Mouse (Mus musculus) lung, postnatal 0 days (tissue): Measurements from ENCODE around the gene Acad11. TPM values are rescaled to one million over a fixed set of nuclear protein-coding genes. Genes with fewer than 3 reads are reported as not detected.

Experiments
- ATAC-seq: fragments of 200-750 bp; cut with Nextera tagmentation; 2 replicates; pipeline ENCODE4 v1.8.0; 2017; ENCODE audit warnings: moderate library complexity
- DNase-seq: peaks from one replicate; pipeline ENCODE4 v3.0.0-alpha.2; 2016; ENCODE audit warnings: low spot score
- H3K27ac ChIP-seq: fragments of 300-500 bp; sonication (generic); 2 replicates; pipeline ENCODE4 v1.5.1; 2014; ENCODE audit warnings: antibody characterized with exemption, mild to moderate bottlenecking, low read length, mixed read lengths
- H3K27me3 ChIP-seq: fragments of 300-500 bp; sonication (generic); replicated peaks from 2 replicates; pipeline ENCODE4 v1.6.1; 2014; ENCODE audit warnings: low read length, mixed read lengths; ENCODE audit not compliant: insufficient read depth
- H3K36me3 ChIP-seq: fragments of 300-500 bp; sonication (generic); 2 replicates; pipeline ENCODE4 v1.6.1; 2014; ENCODE audit warnings: low read length, mixed read lengths; ENCODE audit not compliant: insufficient read depth
- H3K4me1 ChIP-seq: fragments of 300-500 bp; sonication (generic); 2 replicates; pipeline ENCODE4 v1.6.1; 2014; ENCODE audit warnings: antibody characterized with exemption, low read depth, low read length, mixed read lengths; ENCODE audit not compliant: insufficient read depth
- H3K4me2 ChIP-seq: fragments of 300-500 bp; sonication (generic); replicated peaks from 2 replicates; pipeline ENCODE4 v1.6.1; 2014; ENCODE audit warnings: low read depth, mild to moderate bottlenecking, low read length, moderate library complexity, mixed read lengths
- H3K4me3 ChIP-seq: fragments of 300-500 bp; sonication (generic); 2 replicates; pipeline ENCODE4 v1.5.1; 2014; ENCODE audit warnings: low read depth, low read length
- H3K9ac ChIP-seq: fragments of 300-500 bp; sonication (generic); replicated peaks from 2 replicates; pipeline ENCODE4 v1.6.1; 2014; ENCODE audit warnings: low read depth, mild to moderate bottlenecking
- H3K9me3 ChIP-seq: fragments of 300-500 bp; sonication (generic); 2 replicates; pipeline ENCODE4 v1.6.1; 2016; ENCODE audit warnings: low read length, mixed read lengths
- CTCF ChIP-seq: IDR thresholded peaks from 2 replicates; pipeline ENCODE4 v1.5.1; 2016; ENCODE audit warnings: antibody characterized with exemption, mild to moderate bottlenecking
- EP300 ChIP-seq: IDR thresholded peaks from 2 replicates; pipeline ENCODE4 v1.6.1; 2016; ENCODE audit warnings: antibody characterized with exemption, mild to moderate bottlenecking, control low read depth
- WGBS: fragments of 180-500 bp; shearing (Covaris S2); extraction: QIAGEN DNeasy Blood & Tissue Kit; methylation state at CpG from one replicate; pipeline ENCODE4 v1.1.7; 2014; 5-methylcytosine and 5-hydroxymethylcytosine counted together
- polyA plus RNA-seq: library from polyadenylated mRNA; unstranded; fragments of >200 nt; fragmentation: Nextera tagmentation; extraction: Ambion mirVana; gene quantifications from 2 replicates; pipeline ENCODE4 v1.2.1, GENCODE M21; 2015

Acad11 gene
- polyA plus RNA-seq, 1 experiment from 2014 or later = 9.1 TPM

GRCm38 (mm10) chr9:104146683-104147082, 83.5 kb downstream of the Acad11 start:
- DNase-seq (no peak), ATAC-seq (no peak)
- Histone ChIP-seq H3K27ac (no peak overlapping the region), H3K36me3 (peaks cover 6% of the 10 kb centered on the region; the same call in 1 of the 2 replicates), H3K4me2 (no peak overlapping the region), H3K4me1 (no peaks in the 10 kb centered on the region), H3K4me3 (no peak overlapping the region), H3K9ac (no peak overlapping the region), H3K9me3 (no peaks in the 10 kb centered on the region), H3K27me3 (no peaks in the 10 kb centered on the region)
- TF ChIP-seq CTCF (no peak), EP300 (no peak)
- 71% methylated on average over 7 of the region's 7 CpGs for WGBS

DNA sequence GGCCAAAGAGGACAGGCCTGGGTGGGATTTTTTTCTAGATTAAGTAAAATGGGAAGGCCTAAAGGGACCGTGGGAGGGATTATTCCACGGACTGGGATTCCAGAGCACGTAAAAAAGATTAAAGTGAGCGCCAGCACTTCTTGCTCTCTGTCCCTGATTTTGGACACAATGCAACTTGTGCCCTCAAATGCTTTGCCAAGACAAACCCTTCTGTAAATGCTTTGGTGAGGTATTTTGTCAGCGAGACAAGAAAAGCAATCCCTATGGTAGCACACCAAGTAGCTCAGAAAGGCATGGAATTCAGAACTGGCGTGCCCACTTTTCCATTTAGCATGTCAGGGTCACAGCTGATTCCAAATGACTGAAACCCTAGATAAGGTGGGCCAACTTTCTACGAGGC, 85.8 kb downstream of the Acad11 start:
- H3K9me3 ChIP-seq = no peaks in the 10 kb centered on the region
- no peak overlapping the region for H3K27ac ChIP-seq
- no peak overlapping the region for H3K4me2 ChIP-seq
- ATAC-seq = no peak
- H3K9ac ChIP-seq = no peak overlapping the region
- no peaks in the 10 kb centered on the region for H3K27me3 ChIP-seq
- H3K36me3 ChIP-seq = peaks cover 20% of the 10 kb centered on the region; the same call in 1 of the 2 replicates
- TF ChIP-seq EP300 = no peak
- TF ChIP-seq CTCF = no peak
- no peak overlapping the region for H3K4me3 ChIP-seq
- no peaks in the 10 kb centered on the region for H3K4me1 ChIP-seq
- no peak for DNase-seq
- 91% methylated on average over 7 of the region's 7 CpGs for WGBS

GRCm38 (mm10) chr9:104152121-104152520, 88.9 kb downstream of the Acad11 start:
- no peaks in the 10 kb centered on the region for H3K27me3 ChIP-seq
- DNase-seq = no peak
- no peak overlapping the region for H3K4me2 ChIP-seq
- H3K4me1 ChIP-seq = no peaks in the 10 kb centered on the region
- TF ChIP-seq CTCF (no peak), EP300 (no peak)
- no peak for ATAC-seq
- no peak overlapping the region for H3K9ac ChIP-seq
- H3K36me3 ChIP-seq = peaks cover 30% of the 10 kb centered on the region; the same call in 1 of the 2 replicates
- H3K4me3 ChIP-seq = no peak overlapping the region
- no peak overlapping the region for H3K27ac ChIP-seq
- 92% methylated on average over 7 of the region's 7 CpGs for WGBS
- no peaks in the 10 kb centered on the region for H3K9me3 ChIP-seq

DNA sequence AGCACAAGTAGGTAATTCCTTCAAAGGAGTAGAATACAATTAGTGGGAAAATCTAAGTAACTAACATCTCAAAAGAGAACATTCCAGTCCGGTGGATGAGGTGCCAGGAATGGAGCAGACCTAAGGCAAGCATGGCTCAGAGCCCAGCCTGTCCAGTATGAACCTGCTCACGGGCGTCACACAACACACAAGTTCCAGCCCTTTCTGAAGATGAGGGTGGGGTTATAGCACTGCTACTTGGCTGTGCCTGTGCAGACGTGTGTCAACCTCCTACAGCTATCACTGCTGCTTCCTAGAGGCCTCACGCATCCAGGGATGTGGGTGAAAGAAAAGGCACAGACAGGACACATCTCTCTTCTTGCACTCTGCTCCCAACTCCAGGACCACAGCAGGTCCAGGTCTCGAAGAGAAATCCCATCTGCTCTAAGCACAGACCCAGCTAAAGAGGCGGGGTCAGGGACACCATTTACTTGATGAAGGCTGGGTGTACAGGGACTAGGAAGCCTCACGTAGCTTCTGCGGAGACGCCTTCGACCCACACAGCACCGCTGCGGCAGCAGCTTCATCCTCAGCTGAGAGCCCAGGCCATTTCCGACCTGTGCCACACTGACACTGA, 92.0 kb downstream of the Acad11 start:
- H3K9ac ChIP-seq = no peak overlapping the region
- no peak for TF ChIP-seq EP300
- TF ChIP-seq CTCF = no peak
- no peaks in the 10 kb centered on the region for H3K4me1 ChIP-seq
- WGBS = 88% methylated on average over 14 of the region's 14 CpGs
- no peak overlapping the region for H3K27ac ChIP-seq
- no peak for DNase-seq
- H3K9me3 ChIP-seq = no peaks in the 10 kb centered on the region
- H3K27me3 ChIP-seq = no peaks in the 10 kb centered on the region
- H3K36me3 ChIP-seq = peaks cover 41% of the 10 kb centered on the region; the same call in 1 of the 2 replicates
- no peak for ATAC-seq
- no peak overlapping the region for H3K4me2 ChIP-seq
- H3K4me3 ChIP-seq = no peak overlapping the region

DNA sequence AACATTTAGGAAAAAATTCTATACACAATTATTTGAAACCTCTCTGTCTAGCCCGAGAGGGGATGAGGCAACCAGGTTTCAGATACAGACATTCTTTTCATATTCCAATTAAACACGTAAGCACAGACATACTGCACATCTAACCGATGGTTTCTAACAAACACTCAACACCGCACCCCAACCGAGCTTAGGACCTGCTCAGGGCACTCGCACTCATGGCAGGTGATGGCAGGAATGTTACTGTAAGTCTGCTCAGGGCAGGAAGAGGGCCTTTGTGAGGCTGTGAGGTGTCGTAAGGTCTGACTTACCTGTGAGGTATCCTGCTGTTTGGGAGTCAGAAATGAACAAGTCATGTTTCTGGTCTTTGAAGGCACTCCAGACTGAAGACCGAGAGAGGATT, 93.3 kb downstream of the Acad11 start:
- Histone ChIP-seq H3K9ac (no peak overlapping the region), H3K27me3 (no peaks in the 10 kb centered on the region), H3K4me1 (no peaks in the 10 kb centered on the region), H3K36me3 (peaks cover 44% of the 10 kb centered on the region; the same call in 1 of the 2 replicates), H3K27ac (no peak overlapping the region), H3K9me3 (no peaks in the 10 kb centered on the region), H3K4me2 (no peak overlapping the region), H3K4me3 (no peak overlapping the region)
- ATAC-seq = no peak
- TF ChIP-seq EP300 (no peak), CTCF (no peak)
- DNase-seq = no peak
- WGBS = 95% methylated on average over 8 of the region's 8 CpGs

DNA sequence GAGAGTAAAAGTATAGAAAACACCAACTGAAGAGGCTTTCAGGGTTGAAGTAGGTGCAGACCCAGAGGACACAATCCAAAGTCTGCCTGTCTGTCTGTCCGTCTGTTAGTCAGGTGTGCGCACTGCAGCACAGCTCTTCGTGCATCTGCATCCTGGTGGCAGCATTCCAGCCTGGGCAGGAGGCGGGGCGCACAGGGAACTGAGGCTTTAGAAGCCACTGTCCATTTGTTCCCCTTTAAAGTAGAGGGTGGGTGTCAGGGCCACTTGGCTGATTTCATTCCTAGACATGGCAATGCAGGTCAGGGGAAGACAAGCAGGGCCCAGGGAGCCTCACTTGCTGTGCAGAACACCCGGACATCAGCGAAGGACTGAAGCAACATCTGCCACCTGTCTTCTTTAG, 94.1 kb downstream of the Acad11 start:
- no peak for ATAC-seq
- Histone ChIP-seq H3K27ac (no peak overlapping the region), H3K9me3 (no peaks in the 10 kb centered on the region), H3K4me3 (no peak overlapping the region), H3K27me3 (no peaks in the 10 kb centered on the region), H3K4me1 (no peaks in the 10 kb centered on the region), H3K36me3 (peaks cover 52% of the 10 kb centered on the region; the same call in 1 of the 2 replicates), H3K9ac (no peak overlapping the region), H3K4me2 (no peak overlapping the region)
- TF ChIP-seq EP300 (no peak), CTCF (no peak)
- WGBS = 96% methylated on average over 7 of the region's 7 CpGs
- DNase-seq = no peak
